Mouse (Mus musculus): ENCODE data around the gene Slmap. TPM values are rescaled to one million over a fixed set of nuclear protein-coding genes. Genes with fewer than 3 reads are reported as not detected.

Gene Slmap
- polyA plus RNA-seq, 2 experiments: 9.5 to 10.4 TPM

DNA sequence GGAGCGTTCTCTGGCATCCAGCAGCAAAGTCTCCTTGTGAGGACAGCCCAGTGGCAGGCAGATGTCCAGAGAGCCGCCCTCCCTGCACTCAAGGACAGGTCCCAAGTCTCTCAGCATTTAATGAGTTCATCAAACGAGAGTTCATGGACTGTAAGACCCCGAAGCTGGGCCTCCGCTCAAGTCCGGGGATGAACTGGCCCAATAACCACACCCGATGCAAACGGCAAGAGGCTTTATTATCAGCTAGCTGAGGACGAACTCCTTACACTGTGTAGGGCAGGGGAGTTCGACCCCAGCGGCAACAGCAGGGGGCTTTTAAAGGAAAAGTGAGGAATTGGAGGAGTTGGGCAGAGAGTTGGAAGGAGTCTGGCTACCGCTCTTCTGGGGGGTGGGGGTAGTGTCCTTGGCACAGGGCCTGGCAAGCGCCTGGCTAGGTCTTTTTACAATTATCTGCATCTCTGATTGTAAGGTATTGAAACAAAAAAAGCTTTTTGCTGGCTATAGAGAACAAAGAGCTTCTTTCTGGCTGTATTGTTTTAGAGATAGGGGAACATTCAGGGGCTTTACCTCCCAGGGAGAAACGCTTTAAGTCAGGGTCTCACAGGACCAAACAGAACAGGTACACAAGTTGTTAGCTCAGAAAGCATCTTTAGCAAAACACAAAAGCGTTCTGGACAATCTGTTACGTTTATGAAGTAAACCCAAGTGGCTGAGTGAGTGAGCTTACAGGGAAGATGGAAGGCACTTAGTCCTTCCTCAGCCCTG is 84.5 kb downstream of the Slmap start:
- H3K9me3 ChIP-seq (ENCODE audit: control insufficient read depth, low read length): no peaks in the 10 kb centered on the region
- H3K4me3 ChIP-seq (ENCODE audit: insufficient read depth in 1 of 2, low read depth in 2 of 2, low read length in 2 of 2): no peak overlapping the region
- H3K36me3 ChIP-seq (replicated peaks; ENCODE audit: control insufficient read depth, insufficient read depth, low read depth): no peaks in the 10 kb centered on the region
- DNase-seq (ENCODE audit: low read depth in 3 of 3, low spot score in 3 of 3) (no peak), ATAC-seq (ENCODE audit: insufficient read depth) (no peak)
- no peak for TF ChIP-seq EP300 (IDR thresholded peaks at IDR 0.05; ENCODE audit: low read depth)
- TF ChIP-seq CTCF (IDR thresholded peaks at IDR 0.05; ENCODE audit: low read depth): no peak
- 70% methylated on average over 16 of the region's 16 CpGs for WGBS (ENCODE audit: insufficient replicate concordance)
- no peaks in the 10 kb centered on the region for H3K27me3 ChIP-seq (ENCODE audit: control insufficient read depth, insufficient read depth, low read length)
- H3K27ac ChIP-seq: no peak overlapping the region
- H3K4me1 ChIP-seq (replicated peaks; ENCODE audit: control insufficient read depth in 2 of 2, insufficient read depth in 2 of 2, low read length in 1 of 2): peaks cover 3 to 4% of the 10 kb centered on the region in 2 experiments; a peak in 2 of 4 replicates
- H3K9ac ChIP-seq (replicated peaks): no peak overlapping the region
- H3K4me2 ChIP-seq (ENCODE audit: low read depth): no peak overlapping the region

- Histone ChIP-seq H3K36me3 (replicated peaks; ENCODE audit: control insufficient read depth, insufficient read depth, low read depth) (no peaks in the 10 kb centered on the region), H3K27ac (no peak overlapping the region), H3K27me3 (ENCODE audit: control insufficient read depth, insufficient read depth, low read length) (no peaks in the 10 kb centered on the region), H3K9ac (replicated peaks) (no peak overlapping the region), H3K4me2 (ENCODE audit: low read depth) (no peak overlapping the region), H3K9me3 (ENCODE audit: control insufficient read depth, low read length) (no peaks in the 10 kb centered on the region), H3K4me1 (replicated peaks; ENCODE audit: control insufficient read depth in 2 of 2, insufficient read depth in 2 of 2, low read length in 1 of 2) (peaks cover 3 to 4% of the 10 kb centered on the region in 2 experiments; a peak in 2 of 4 replicates), H3K4me3 (ENCODE audit: insufficient read depth in 1 of 2, low read depth in 2 of 2, low read length in 2 of 2) (no peak overlapping the region)
- WGBS (ENCODE audit: insufficient replicate concordance): 71% methylated on average over 4 of the region's 4 CpGs
- DNase-seq (ENCODE audit: low read depth in 3 of 3, low spot score in 3 of 3) (no peak), ATAC-seq (ENCODE audit: insufficient read depth) (no peak)
- TF ChIP-seq EP300 (IDR thresholded peaks at IDR 0.05; ENCODE audit: low read depth) (no peak), CTCF (IDR thresholded peaks at IDR 0.05; ENCODE audit: low read depth) (no peak)
Measured at GRCm38 (mm10) chr14:26448581-26448980, 86.2 kb downstream of the Slmap start.

DNA sequence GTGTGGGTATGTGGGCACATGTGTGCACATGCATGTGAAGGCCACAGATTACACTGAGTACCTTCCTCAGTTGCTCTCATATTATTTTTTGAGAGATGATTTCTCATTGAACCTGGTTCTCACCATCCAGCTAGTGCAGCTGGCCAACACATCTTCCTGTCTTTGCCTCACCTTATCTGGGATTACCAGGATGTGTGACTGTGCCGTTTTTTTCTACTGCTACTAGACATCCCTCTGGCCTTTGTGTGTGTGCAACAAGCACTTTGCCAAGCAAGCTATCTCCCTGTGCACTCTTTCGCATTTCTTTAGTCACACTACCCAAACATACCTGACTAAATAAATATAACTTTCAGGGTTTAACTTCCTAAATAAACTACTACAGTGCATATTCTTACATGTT is 87.5 kb downstream of the Slmap start:
- Histone ChIP-seq H3K4me1 (replicated peaks; ENCODE audit: control insufficient read depth in 2 of 2, insufficient read depth in 2 of 2, low read length in 1 of 2) (peaks cover 3 to 4% of the 10 kb centered on the region in 2 experiments; a peak in 2 of 4 replicates), H3K27me3 (ENCODE audit: control insufficient read depth, insufficient read depth, low read length) (no peaks in the 10 kb centered on the region), H3K27ac (no peak overlapping the region), H3K9ac (replicated peaks) (no peak overlapping the region), H3K36me3 (replicated peaks; ENCODE audit: control insufficient read depth, insufficient read depth, low read depth) (no peaks in the 10 kb centered on the region), H3K9me3 (ENCODE audit: control insufficient read depth, low read length) (no peaks in the 10 kb centered on the region), H3K4me3 (ENCODE audit: insufficient read depth in 1 of 2, low read depth in 2 of 2, low read length in 2 of 2) (no peak overlapping the region), H3K4me2 (ENCODE audit: low read depth) (no peak overlapping the region)
- WGBS (ENCODE audit: insufficient replicate concordance): 40% methylated on average over 2 of the region's 2 CpGs
- TF ChIP-seq EP300 (IDR thresholded peaks at IDR 0.05; ENCODE audit: low read depth) (no peak), CTCF (IDR thresholded peaks at IDR 0.05; ENCODE audit: low read depth) (no peak)
- DNase-seq (ENCODE audit: low read depth in 3 of 3, low spot score in 3 of 3) (no peak), ATAC-seq (ENCODE audit: insufficient read depth) (no peak)

DNA sequence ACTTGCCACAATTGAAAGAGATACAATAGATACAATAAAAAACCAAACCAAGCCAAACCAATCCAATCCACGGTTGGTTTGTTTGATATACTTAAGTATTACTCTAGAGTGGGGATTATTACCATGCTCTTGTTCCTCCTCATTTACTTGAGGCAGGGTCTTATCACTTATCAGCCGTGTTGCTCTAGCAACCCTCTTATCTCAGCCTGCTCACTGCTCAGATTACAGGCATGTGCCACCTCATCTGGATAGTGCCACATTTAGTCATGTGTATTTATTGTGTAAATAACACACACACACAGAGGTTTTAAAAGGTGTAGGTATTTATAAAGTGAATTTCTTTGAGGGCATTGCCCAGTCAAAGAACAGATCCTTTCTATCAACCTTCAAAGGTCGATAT is 88.2 kb downstream of the Slmap start:
- Histone ChIP-seq H3K36me3 (replicated peaks; ENCODE audit: control insufficient read depth, insufficient read depth, low read depth) (no peaks in the 10 kb centered on the region), H3K4me2 (ENCODE audit: low read depth) (no peak overlapping the region), H3K9me3 (ENCODE audit: control insufficient read depth, low read length) (no peaks in the 10 kb centered on the region), H3K9ac (replicated peaks) (no peak overlapping the region), H3K27me3 (ENCODE audit: control insufficient read depth, insufficient read depth, low read length) (no peaks in the 10 kb centered on the region), H3K4me1 (replicated peaks; ENCODE audit: control insufficient read depth in 2 of 2, insufficient read depth in 2 of 2, low read length in 1 of 2) (peaks cover 3 to 4% of the 10 kb centered on the region in 2 experiments; a peak in 2 of 4 replicates), H3K4me3 (ENCODE audit: insufficient read depth in 1 of 2, low read depth in 2 of 2, low read length in 2 of 2) (no peak overlapping the region), H3K27ac (no peak overlapping the region)
- 51% methylated on average over 3 of the region's 3 CpGs for WGBS (ENCODE audit: insufficient replicate concordance)
- TF ChIP-seq CTCF (IDR thresholded peaks at IDR 0.05; ENCODE audit: low read depth) (no peak), EP300 (IDR thresholded peaks at IDR 0.05; ENCODE audit: low read depth) (no peak)
- no peak for DNase-seq (ENCODE audit: low read depth in 3 of 3, low spot score in 3 of 3)
- no peak for ATAC-seq (ENCODE audit: insufficient read depth)

DNA sequence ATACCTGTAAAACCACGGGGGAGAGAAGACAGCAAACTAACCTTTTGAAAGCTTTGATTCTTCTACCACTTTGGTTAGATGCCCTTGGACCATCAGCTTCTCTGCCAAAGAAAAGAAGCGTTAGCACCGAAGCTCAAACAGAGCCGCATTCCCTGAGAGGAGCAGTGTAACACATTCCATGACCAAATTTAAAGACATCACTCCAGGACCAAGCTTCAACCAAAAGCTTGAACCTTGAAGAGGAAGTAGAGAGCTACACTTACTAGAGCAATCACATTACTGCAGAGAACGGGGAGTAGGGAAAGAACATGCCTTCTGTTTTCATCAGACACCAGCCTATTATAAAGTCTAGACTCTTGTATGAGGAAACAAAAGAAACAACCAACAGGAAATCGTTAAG is 92.2 kb downstream of the Slmap start:
- 78% methylated on average over 6 of the region's 6 CpGs for WGBS (ENCODE audit: insufficient replicate concordance)
- no peak overlapping the region for H3K4me2 ChIP-seq (ENCODE audit: low read depth)
- no peak overlapping the region for H3K27ac ChIP-seq
- ATAC-seq (ENCODE audit: insufficient read depth): no peak
- H3K36me3 ChIP-seq (replicated peaks; ENCODE audit: control insufficient read depth, insufficient read depth, low read depth): no peaks in the 10 kb centered on the region; the same call in none of the 2 replicates
- H3K4me1 ChIP-seq (replicated peaks; ENCODE audit: control insufficient read depth in 2 of 2, insufficient read depth in 2 of 2, low read length in 1 of 2): peaks cover 3 to 6% of the 10 kb centered on the region in 2 experiments; a peak in 1 of 4 replicates
- H3K27me3 ChIP-seq (ENCODE audit: control insufficient read depth, insufficient read depth, low read length): no peaks in the 10 kb centered on the region
- H3K9me3 ChIP-seq (ENCODE audit: control insufficient read depth, low read length): no peaks in the 10 kb centered on the region
- DNase-seq (ENCODE audit: low read depth in 3 of 3, low spot score in 3 of 3): no peak
- H3K4me3 ChIP-seq (ENCODE audit: insufficient read depth in 1 of 2, low read depth in 2 of 2, low read length in 2 of 2): no peak overlapping the region
- TF ChIP-seq EP300 (IDR thresholded peaks at IDR 0.05; ENCODE audit: low read depth) (no peak), CTCF (IDR thresholded peaks at IDR 0.05; ENCODE audit: low read depth) (no peak)
- no peak overlapping the region for H3K9ac ChIP-seq (replicated peaks)

Data from liver, embryonic 14.5 days (tissue).